Mouse (Mus musculus): ENCODE measurements at regions not wholly inside any gene's neighbourhood (a gene's known extent, or its start where the extent isn't known, plus 50 kb on each side); places are given as distances from the start of the nearest gene placed in this dataset.

GRCm38 (mm10) chr6:79335131-79335530 is 482.6 kb upstream of the Gm20594 start:
- peak; percentile 22 for DNase-seq
